In genomic region chr7:139397521-139397920, GRCm38 (mm10) we compare ENCODE assay signal across 9 mouse cellular contexts. TPM values are rescaled to one million over a fixed set of nuclear protein-coding genes. Genes with fewer than 3 reads are reported as not detected.
DNase-seq lines count a peak whose midpoint lies in the region; ATAC-seq and TF ChIP-seq lines count a peak whose summit lies in the region.
"Had no signal": no experiment of that assay in that cellular context is flagged by ENCODE, and none has a peak within 500 bp of the region (broad histone marks: within the 10 kb centered on the region; RNA-seq: fewer than 3 reads in every experiment).

No protein-coding gene starts in this region.

- 46% methylated on average over 8 of the region's 8 CpGs for WGBS in kidney, embryonic 16.5 days
- 21% methylated on average over 8 of the region's 8 CpGs for WGBS in heart, postnatal 0 days
- 70% methylated on average over 8 of the region's 8 CpGs for WGBS in liver, embryonic 12.5 days (ENCODE audit: insufficient replicate concordance)

- H3K4me1 ChIP-seq in kidney, embryonic 16.5 days (ENCODE audit: insufficient read depth, low read length): peaks cover 28% of the 10 kb centered on the region
- H3K4me1 ChIP-seq in MEL (ENCODE audit: control insufficient read depth in 1 of 2, insufficient read depth in 2 of 2, low read length in 2 of 2): peaks cover 22 to 47% of the 10 kb centered on the region in 2 experiments
- H3K4me1 ChIP-seq in heart, postnatal 0 days (ENCODE audit: control insufficient read depth, insufficient read depth): peaks cover 85% of the 10 kb centered on the region
- H3K4me1 ChIP-seq in liver, embryonic 12.5 days: peaks cover 43% of the 10 kb centered on the region

- no peak; a peak in 1 of 4 replicates for TF ChIP-seq POLR2A in MEL (IDR thresholded peaks at IDR 0.05; ENCODE audit: control insufficient read depth in 1 of 2, insufficient read depth in 1 of 2, low read depth in 1 of 2, low read length in 2 of 2, poor library complexity in 1 of 2)

- no peak overlapping the region for H3K4me2 ChIP-seq in kidney, embryonic 16.5 days (replicated peaks; ENCODE audit: low read depth, low read length)
- no peak overlapping the region for H3K4me2 ChIP-seq in heart, postnatal 0 days (ENCODE audit: low read depth, low read length)
- no peak overlapping the region for H3K4me2 ChIP-seq in liver, embryonic 12.5 days
- H3K4me2 ChIP-seq: midbrain, embryonic 12.5 days had no signal

- ATAC-seq in kidney, embryonic 16.5 days (ENCODE audit: low FRiP score, low TSS enrichment): no peak
- peak; percentile 55 for ATAC-seq in heart, postnatal 0 days (ENCODE audit: insufficient read depth, low read depth)
- ATAC-seq in liver, embryonic 12.5 days: no peak

- H3K36me3 ChIP-seq in kidney, embryonic 16.5 days (ENCODE audit: insufficient read depth, low read length): no peaks in the 10 kb centered on the region
- H3K36me3 ChIP-seq in MEL (ENCODE audit: control insufficient read depth in 1 of 2, insufficient read depth in 2 of 2, low read length in 2 of 2): peaks cover 0 to 32% of the 10 kb centered on the region in 2 experiments; a peak in 2 of 4 replicates
- no peaks in the 10 kb centered on the region for H3K36me3 ChIP-seq in heart, postnatal 0 days (replicated peaks; ENCODE audit: control insufficient read depth, insufficient read depth, low read length)
- H3K36me3 ChIP-seq in liver, embryonic 12.5 days: no peaks in the 10 kb centered on the region
- H3K36me3 ChIP-seq: midbrain, embryonic 12.5 days had no signal

- H3K79me2 ChIP-seq in MEL (ENCODE audit: control insufficient read depth, insufficient read depth, low read length, poor library complexity): no peaks in the 10 kb centered on the region; the same call in 1 of the 2 replicates

- no peak overlapping the region for H3K9ac ChIP-seq in kidney, embryonic 16.5 days (replicated peaks; ENCODE audit: low read length)
- H3K9ac ChIP-seq in MEL (ENCODE audit: control insufficient read depth, low read depth, low read length, poor library complexity, severe bottlenecking): peak overlapping the region; percentile 18; the same call in 1 of the 2 replicates
- no peak overlapping the region for H3K9ac ChIP-seq in heart, postnatal 0 days (replicated peaks; ENCODE audit: low read depth, low read length)
- no peak overlapping the region for H3K9ac ChIP-seq in liver, embryonic 12.5 days
- H3K9ac ChIP-seq: midbrain, embryonic 12.5 days had no signal

- no peaks in the 10 kb centered on the region for H3K9me3 ChIP-seq in kidney, embryonic 16.5 days (ENCODE audit: low read length)
- H3K9me3 ChIP-seq in MEL (replicated peaks; ENCODE audit: insufficient read depth, low read length): no peaks in the 10 kb centered on the region
- H3K9me3 ChIP-seq in heart, postnatal 0 days (replicated peaks; ENCODE audit: control insufficient read depth, low read length): no peaks in the 10 kb centered on the region
- H3K9me3 ChIP-seq in liver, embryonic 12.5 days (replicated peaks): no peaks in the 10 kb centered on the region
- H3K9me3 ChIP-seq: midbrain, embryonic 12.5 days had no signal

- H3K27me3 ChIP-seq in kidney, embryonic 16.5 days (ENCODE audit: insufficient read depth, low read length): no peaks in the 10 kb centered on the region
- no peaks in the 10 kb centered on the region for H3K27me3 ChIP-seq in MEL (ENCODE audit: control insufficient read depth in 1 of 2, insufficient read depth in 2 of 2, low read length in 2 of 2)
- H3K27me3 ChIP-seq in heart, postnatal 0 days (ENCODE audit: control insufficient read depth, insufficient read depth, low read length): no peaks in the 10 kb centered on the region
- no peaks in the 10 kb centered on the region for H3K27me3 ChIP-seq in liver, embryonic 12.5 days (replicated peaks)
- H3K27me3 ChIP-seq: midbrain, embryonic 12.5 days had no signal

- intact Hi-C loops in left cerebral cortex, postnatal 25 days (cut with DNase I): no loop called here

- no peak overlapping the region for H3K4me3 ChIP-seq in kidney, embryonic 16.5 days (ENCODE audit: low read length)
- no peak overlapping the region for H3K4me3 ChIP-seq in MEL (ENCODE audit: control insufficient read depth in 1 of 2, insufficient read depth in 1 of 2, low read depth in 2 of 2, low read length in 2 of 2)
- H3K4me3 ChIP-seq in heart, postnatal 0 days (ENCODE audit: low read depth, low read length): no peak overlapping the region
- H3K4me3 ChIP-seq in liver, embryonic 12.5 days: no peak overlapping the region
- H3K4me3 ChIP-seq: midbrain, embryonic 12.5 days had no signal

- TF ChIP-seq CTCF in MEL (IDR thresholded peaks at IDR 0.05 in 2 of 3, conservative IDR thresholded peaks at IDR 0.05 in 1 of 3; ENCODE audit: control insufficient read depth in 1 of 3, insufficient read depth in 1 of 3, low read depth in 2 of 3, low read length in 3 of 3, poor library complexity in 1 of 3, severe bottlenecking in 1 of 3): no peak
- no peak for TF ChIP-seq CTCF in heart, postnatal 0 days (IDR thresholded peaks at IDR 0.05; ENCODE audit: low read depth)

- H3K27ac ChIP-seq in kidney, embryonic 16.5 days (ENCODE audit: low read length): no peak overlapping the region
- H3K27ac ChIP-seq in MEL (ENCODE audit: control insufficient read depth, low read depth, low read length): peak overlapping the region; percentile 43
- peak overlapping the region; percentile 22; the same call in 1 of the 2 replicates for H3K27ac ChIP-seq in heart, postnatal 0 days (ENCODE audit: low read depth)
- no peak overlapping the region for H3K27ac ChIP-seq in liver, embryonic 12.5 days
- H3K27ac ChIP-seq: midbrain, embryonic 12.5 days had no signal

- TF ChIP-seq RAD21 in MEL (IDR thresholded peaks at IDR 0.05; ENCODE audit: low read depth, low read length): no peak

- peak; percentile 52 to 73 for TF ChIP-seq EP300 in MEL (IDR thresholded peaks at IDR 0.05; ENCODE audit: low read depth in 1 of 2, low read length in 2 of 2)
- TF ChIP-seq EP300 in heart, postnatal 0 days (IDR thresholded peaks at IDR 0.05; ENCODE audit: low read depth): no peak

- peak; percentile 53 for DNase-seq in kidney, adult 18-20 months
- peak; percentile 92 for DNase-seq in MEL (ENCODE audit: low read depth, low spot score)
- peak; percentile 57 to 70 for DNase-seq in cerebellum, postnatal 25 days
- DNase-seq in heart, postnatal 0 days (ENCODE audit: low spot score): peak; percentile 57
- peak; percentile 40 to 53 for DNase-seq in left cerebral cortex, postnatal 25 days (ENCODE audit: low spot score in 2 of 2)
- peak; percentile 24 for DNase-seq in right cerebral cortex, postnatal 4 days

TF ChIP-seq in MEL, 35 proteins besides CTCF, POLR2A, EP300 and RAD21:
- TF ChIP-seq MYB (IDR thresholded peaks at IDR 0.05; ENCODE audit: low read depth, low read length): peak; percentile 52; the same call in 1 of the 2 replicates
- peak; percentile 14; the same call in 1 of the 2 replicates for TF ChIP-seq TAL1 (IDR thresholded peaks at IDR 0.05; ENCODE audit: low read length)
- peak; percentile 52 for TF ChIP-seq SIN3A (IDR thresholded peaks at IDR 0.05; ENCODE audit: low read length)
- no peak for TF ChIP-seq ZNF384 (IDR thresholded peaks at IDR 0.05; ENCODE audit: low read depth, low read length)
- no peak for TF ChIP-seq BHLHE40 (IDR thresholded peaks at IDR 0.05; ENCODE audit: borderline replicate concordance, low read depth, low read length)
- 0 out of 2 replicates have a peak, but pooled peaks have one; percentile 40 for TF ChIP-seq TBP (IDR thresholded peaks at IDR 0.05; ENCODE audit: low read depth, low read length)
- peak; percentile 74 for TF ChIP-seq TCF12 (IDR thresholded peaks at IDR 0.05; ENCODE audit: low read depth, low read length)
- peak; percentile 92 for TF ChIP-seq MYC (IDR thresholded peaks at IDR 0.05; ENCODE audit: low read depth, low read length)
- peak; percentile 77 for TF ChIP-seq ETS1 (IDR thresholded peaks at IDR 0.05; ENCODE audit: low read depth, low read length)
- TF ChIP-seq CHD2 (IDR thresholded peaks at IDR 0.05; ENCODE audit: low read length): no peak
- TF ChIP-seq RCOR1 (IDR thresholded peaks at IDR 0.05; ENCODE audit: low read depth, low read length): 0 out of 2 replicates have a peak, but pooled peaks have one; percentile 20
- peak; percentile 64; the same call in 1 of the 2 replicates for TF ChIP-seq MXI1 (IDR thresholded peaks at IDR 0.05; ENCODE audit: low read depth, low read length)
- TF ChIP-seq MAX (IDR thresholded peaks at IDR 0.05; ENCODE audit: low read length): peak; percentile 74

RNA-seq across cellular contexts. Expression of gene Inpp5a, which starts 8.6 kb away (rescaled TPM):
- 16.0 and 17.7 TPM in 2 replicates for polyA plus RNA-seq in kidney, embryonic 16.5 days (2015; fragmentation: Nextera tagmentation; extraction: Ambion mirVana)
- total RNA-seq in MEL (2012; rRNA removed): 4.8 and 5.7 TPM in 2 replicates
- polyA plus RNA-seq in MEL (2012; ENCODE audit: insufficient read depth in 1 of 2, insufficient read length in 2 of 2, low read depth in 1 of 2, low replicate concordance in 2 of 2, missing spikeins in 1 of 2): 10 to 100 TPM in 1 of 2 experiments, not detected in 1; 14.4 TPM
- 43.4 and 44.1 TPM in 2 replicates for total RNA-seq in heart, postnatal 0 days (2014; rRNA removed; ENCODE audit: low replicate concordance)
- 57.9 and 65.2 TPM in 2 replicates for polyA plus RNA-seq in heart, postnatal 0 days (2015; fragmentation: Nextera tagmentation; extraction: Ambion mirVana)
- total RNA-seq in left cerebral cortex, postnatal 25 days (2021): 10 to 100 TPM; 58.5 to 59.2 TPM
- polyA plus RNA-seq in liver, embryonic 12.5 days (2016; fragmentation: Nextera tagmentation; extraction: Ambion mirVana): 10.1 and 11.0 TPM in 2 replicates

Comparison
In these comparisons a context has a peak if more than half of its experiments do, and no peak if none do; other contexts are left out.
1. DNase-seq: peak in every context shown above with its lines; median percentile 92 in MEL; 64 in cerebellum, postnatal 25 days; 57 in heart, postnatal 0 days; 53 in kidney, adult 18-20 months; 46 in left cerebral cortex, postnatal 25 days; 24 in right cerebral cortex, postnatal 4 days.
2. H3K27ac ChIP-seq: peak in MEL (single experiment) and heart, postnatal 0 days (single experiment); none in kidney, embryonic 16.5 days (single experiment) and liver, embryonic 12.5 days (single experiment).